Mouse (Mus musculus) megakaryocyte, embryonic 14.5 days (primary cell): ENCODE measurements around the gene Zfp827.

Experiments used
- FLI1 ChIP-seq: IDR thresholded peaks from 2 replicates; pipeline ENCODE4 v1.6.1; 2012; ENCODE audit warnings: low read length, inconsistent platforms, mixed read lengths
- GATA1 ChIP-seq: IDR thresholded peaks from 3 replicates; pipeline ENCODE4 v1.6.1; 2012; ENCODE audit warnings: mixed read lengths, low read length, inconsistent platforms, borderline replicate concordance

- TF ChIP-seq GATA1: no peak
- TF ChIP-seq FLI1: no peak
Observed at GRCm38 (mm10) chr8:79042252-79042651, 14.0 kb downstream of the Zfp827 start.
